Mouse (Mus musculus) midbrain, embryonic 12.5 days (tissue): ENCODE measurements around the gene 4930564D02Rik. TPM values are rescaled to one million over a fixed set of nuclear protein-coding genes. Genes with fewer than 3 reads are reported as not detected.

Experiments used
- ATAC-seq: fragments of 200-750 bp; cut with Nextera tagmentation; 2 replicates; pipeline ENCODE4 v1.8.0; 2017; ENCODE audit warnings: low read depth, moderate TSS enrichment, moderate library complexity; ENCODE audit not compliant: low FRiP score
- H3K27ac ChIP-seq: fragments of 300-500 bp; sonication (generic); replicated peaks from 2 replicates; pipeline ENCODE4 v1.5.1; 2016; ENCODE audit warnings: mild to moderate bottlenecking
- H3K27me3 ChIP-seq: fragments of 300-500 bp; sonication (generic); 2 replicates; pipeline ENCODE4 v1.6.1; 2016; ENCODE audit warnings: mild to moderate bottlenecking
- H3K36me3 ChIP-seq: fragments of 300-500 bp; sonication (generic); 2 replicates; pipeline ENCODE4 v1.6.1; 2016
- H3K4me1 ChIP-seq: fragments of 300-500 bp; sonication (generic); 2 replicates; pipeline ENCODE4 v1.6.1; 2016
- H3K4me2 ChIP-seq: fragments of 300-500 bp; sonication (generic); replicated peaks from 2 replicates; pipeline ENCODE4 v1.6.1; 2016; ENCODE audit warnings: mild to moderate bottlenecking, moderate library complexity
- H3K4me3 ChIP-seq: fragments of 300-500 bp; sonication (generic); 2 replicates; pipeline ENCODE4 v1.5.1; 2016; ENCODE audit warnings: mild to moderate bottlenecking
- H3K9ac ChIP-seq: fragments of 300-500 bp; sonication (generic); replicated peaks from 2 replicates; pipeline ENCODE4 v1.6.1; 2016; ENCODE audit warnings: mild to moderate bottlenecking, moderate library complexity
- H3K9me3 ChIP-seq: fragments of 300-500 bp; sonication (generic); 2 replicates; pipeline ENCODE4 v1.6.1; 2016; ENCODE audit warnings: mild to moderate bottlenecking
- WGBS: fragments of 180-500 bp; shearing (Covaris S2); methylation state at CpG from one replicate; pipeline ENCODE4 v1.1.7; 2016; 5-methylcytosine and 5-hydroxymethylcytosine counted together
- polyA plus RNA-seq: library from polyadenylated mRNA; unstranded; fragments of >200 nt; fragmentation: Nextera tagmentation; extraction: Ambion mirVana; gene quantifications from 2 replicates; pipeline ENCODE4 v1.2.1, GENCODE M21; 2016

Gene 4930564D02Rik
- polyA plus RNA-seq, 1 experiment from 2014 or later = not detected

GRCm38 (mm10) chr3:105127881-105128280, 61.2 kb downstream of the 4930564D02Rik start:
- ATAC-seq = no peak
- no peak overlapping the region for H3K9ac ChIP-seq
- no peaks in the 10 kb centered on the region for H3K9me3 ChIP-seq
- H3K27ac ChIP-seq = no peak overlapping the region
- no peaks in the 10 kb centered on the region for H3K27me3 ChIP-seq
- H3K4me2 ChIP-seq = no peak overlapping the region
- 49% methylated on average over 7 of the region's 7 CpGs for WGBS
- no peak overlapping the region for H3K4me3 ChIP-seq
- peaks cover 5% of the 10 kb centered on the region for H3K4me1 ChIP-seq
- H3K36me3 ChIP-seq = no peaks in the 10 kb centered on the region

Other genes with a start within 250 kb of the 4930564D02Rik start
- 14.6 and 15.2 TPM in 2 replicates for gene Mov10, start 248.3 kb upstream of the 4930564D02Rik start, polyA plus RNA-seq
- gene St7l, start 202.8 kb upstream of the 4930564D02Rik start, polyA plus RNA-seq = 40.9 and 44.5 TPM in 2 replicates
- gene Capza1, start 202.3 kb upstream of the 4930564D02Rik start, polyA plus RNA-seq = 220 and 225 TPM in 2 replicates
- gene Wnt2b, start 104.9 kb upstream of the 4930564D02Rik start, polyA plus RNA-seq = 1.3 and 1.7 TPM in 2 replicates
- 53.3 and 63.5 TPM in 2 replicates for gene Cttnbp2nl, start 13.7 kb upstream of the 4930564D02Rik start, polyA plus RNA-seq